Mouse (Mus musculus) monocyte, adult 5-6 weeks (primary cell): ENCODE data around the gene Psmd8. TPM values are rescaled to one million over a fixed set of nuclear protein-coding genes. Genes with fewer than 3 reads are reported as not detected.
"Not testable (repeated sequence)": the region's sequence is repeated elsewhere in the genome, so short reads cannot be mapped to it uniquely, and the experiment has no call there.

Experiments
- ATAC-seq: fragments of 153-309, 156-312 bp; replicated peaks from 2 replicates; pipeline ENCODE4 v1.8.0; 2017; ENCODE audit warnings: mild to moderate bottlenecking; ENCODE audit not compliant: low TSS enrichment, insufficient number of reproducible peaks, severe bottlenecking, poor library complexity, low FRiP score
- total RNA-seq: library from RNA; stranded (forward); fragments of 200-1000, 200-491, 200-594 nt; gene quantifications from 3 replicates; pipeline ENCODE4 v1.2.3, GENCODE M21; 2017

Gene Psmd8
- total RNA-seq, 1 experiment from 2014 or later: 186 TPM

DNA sequence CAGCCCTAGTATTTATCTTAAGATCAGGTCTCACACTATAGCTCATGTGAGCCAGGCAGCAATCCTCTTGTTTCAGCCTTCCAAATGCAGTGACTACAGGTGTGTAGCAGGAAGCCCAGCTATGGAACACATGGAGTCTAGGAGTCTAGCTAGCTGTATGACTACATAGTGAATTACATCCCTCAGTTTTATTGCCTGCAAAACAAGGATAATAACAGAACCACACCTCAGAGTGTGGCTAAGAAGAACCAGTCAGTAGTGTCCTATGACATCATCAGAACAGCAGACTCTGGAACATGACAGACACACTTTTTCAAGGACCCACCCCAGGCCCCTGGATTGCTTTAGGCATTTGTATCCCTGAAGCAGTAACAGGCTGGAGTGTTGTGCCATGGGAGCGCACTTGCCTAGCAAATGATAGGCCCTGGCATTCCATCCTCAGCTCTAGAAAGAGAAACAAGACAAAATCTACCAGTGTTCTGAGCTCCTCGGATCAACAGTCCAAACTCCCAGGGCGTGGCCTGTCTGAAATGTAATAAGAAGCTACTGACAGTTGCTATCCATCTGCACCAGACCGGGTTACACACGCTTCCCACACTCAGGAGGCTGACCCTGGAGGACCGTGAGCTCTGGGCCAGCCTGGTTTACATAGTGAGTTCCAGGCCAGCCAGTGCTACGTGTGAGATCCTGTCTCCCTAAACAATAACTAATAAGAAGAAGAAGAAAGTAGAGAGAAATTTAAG lies 33.7 kb downstream of the Psmd8 start:
- no peak for ATAC-seq

DNA sequence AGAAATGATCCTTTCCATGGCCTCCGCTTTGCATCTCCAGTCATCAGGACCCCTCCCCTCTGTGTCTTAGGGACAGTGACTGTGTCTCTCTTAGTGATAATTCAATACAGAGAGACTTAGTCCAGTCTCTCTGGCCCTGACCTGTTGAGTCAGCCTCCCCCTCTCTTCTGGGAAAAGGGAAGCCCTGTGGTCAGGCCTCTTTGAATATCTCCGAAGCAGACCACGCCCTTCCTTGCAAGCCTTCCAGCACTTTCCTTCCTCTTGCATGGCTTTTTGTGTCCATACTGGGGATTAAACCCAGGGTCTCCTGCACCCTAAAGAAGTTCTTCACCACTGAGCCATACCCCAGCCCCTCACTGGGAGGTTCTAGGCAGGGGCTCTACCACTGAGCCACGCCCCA lies 36.5 kb downstream of the Psmd8 start:
- peak; percentile 63 for ATAC-seq

DNA sequence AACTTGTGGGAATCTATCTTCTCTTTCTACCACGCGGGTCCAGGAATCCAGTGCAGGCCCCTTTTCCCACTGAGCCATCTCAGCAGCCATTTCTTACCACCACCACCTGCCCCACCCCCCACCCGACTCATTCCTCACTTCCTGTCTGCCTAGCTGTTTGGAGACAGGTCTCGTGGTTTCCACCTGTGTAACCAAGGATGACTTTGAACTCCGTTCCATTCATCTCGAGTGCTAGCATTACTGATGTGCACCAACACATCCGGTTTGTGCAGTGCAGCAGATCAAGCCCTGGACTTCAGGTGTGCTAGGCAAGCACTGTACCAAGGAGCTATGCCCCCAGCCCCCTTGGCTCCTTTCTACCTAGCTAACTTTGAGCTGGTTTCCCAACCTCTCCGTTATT lies 39.1 kb downstream of the Psmd8 start:
- no peak for ATAC-seq

DNA sequence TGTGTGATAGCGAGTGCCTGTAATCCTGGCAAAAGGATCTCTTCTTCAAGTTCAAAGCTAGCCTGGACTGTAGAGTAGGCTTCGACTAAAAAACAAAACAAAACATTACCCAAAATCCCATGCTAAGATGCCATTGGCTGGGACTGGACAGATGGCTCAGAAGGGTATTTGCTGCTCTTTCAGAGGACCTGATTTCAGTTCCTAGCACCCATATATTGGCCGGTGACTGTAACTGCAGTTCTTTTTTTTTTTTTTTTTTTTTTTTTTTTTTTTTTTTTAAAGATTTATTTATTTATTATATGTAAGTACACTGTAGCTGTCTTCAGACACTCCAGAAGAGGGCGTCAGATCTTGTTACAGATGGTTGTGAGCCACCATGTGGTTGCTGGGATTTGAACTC lies 41.3 kb downstream of the Psmd8 start:
- ATAC-seq: not testable (repeated sequence)

DNA sequence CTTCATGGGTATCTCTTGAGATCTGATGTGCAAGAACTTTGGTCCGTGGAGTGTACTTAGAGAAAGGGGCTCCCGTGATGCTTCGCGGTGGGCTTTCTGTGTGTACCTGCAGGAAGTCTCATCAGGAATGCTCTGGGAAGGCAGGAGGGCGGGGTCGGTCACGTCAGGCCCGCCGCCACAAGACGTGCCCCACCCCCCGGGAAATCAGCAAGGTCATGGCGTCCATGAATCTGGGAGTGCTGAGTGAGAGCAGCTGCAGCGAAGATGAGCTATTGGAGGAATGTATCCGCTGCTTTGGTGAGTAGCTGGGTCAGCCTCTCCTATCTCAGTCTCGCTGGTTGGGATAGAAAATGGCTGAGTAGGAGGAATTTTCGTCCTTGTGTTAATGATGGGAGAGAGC lies 43.1 kb downstream of the Psmd8 start:
- ATAC-seq: no peak

DNA sequence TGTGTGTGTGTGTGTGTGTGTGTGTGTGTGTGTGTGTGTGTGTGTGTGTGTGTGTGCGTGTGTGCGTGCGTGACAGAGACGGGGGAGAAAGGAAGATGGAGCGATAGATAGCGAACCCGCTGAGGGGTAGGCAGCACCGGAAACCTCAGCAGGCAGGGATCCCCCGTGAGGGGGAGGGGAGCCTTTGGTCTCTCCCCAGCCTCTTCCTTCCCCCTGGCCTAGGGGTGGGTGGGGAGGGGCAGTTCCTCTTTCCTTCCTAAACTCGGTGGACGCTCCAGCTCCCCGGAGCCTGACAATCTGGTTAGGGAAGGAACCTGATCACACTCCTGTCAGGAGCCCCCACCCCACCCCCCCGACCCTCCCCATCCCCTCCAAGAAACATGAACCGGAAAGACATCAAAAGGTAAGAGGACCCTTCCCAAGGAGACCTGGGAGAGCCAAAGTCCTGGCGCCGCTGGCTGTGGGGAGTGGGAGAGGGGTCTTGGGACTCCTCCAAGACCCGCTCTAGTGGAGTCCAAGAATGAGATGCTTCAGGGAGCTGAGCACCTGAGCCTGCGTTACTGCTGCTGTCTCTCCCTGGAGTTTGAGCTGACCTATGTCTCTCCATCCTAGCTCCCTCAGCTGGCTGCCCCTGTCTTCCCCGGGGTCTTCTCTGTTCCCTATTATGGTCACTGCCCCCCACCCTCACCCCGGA lies 45.7 kb downstream of the Psmd8 start, which contains the start of gene Rasgrp4:
Gene Rasgrp4 (plus strand): TSS at position 159 of the 694 bp plus-strand sequence.
- peak; percentile 79 for ATAC-seq

DNA sequence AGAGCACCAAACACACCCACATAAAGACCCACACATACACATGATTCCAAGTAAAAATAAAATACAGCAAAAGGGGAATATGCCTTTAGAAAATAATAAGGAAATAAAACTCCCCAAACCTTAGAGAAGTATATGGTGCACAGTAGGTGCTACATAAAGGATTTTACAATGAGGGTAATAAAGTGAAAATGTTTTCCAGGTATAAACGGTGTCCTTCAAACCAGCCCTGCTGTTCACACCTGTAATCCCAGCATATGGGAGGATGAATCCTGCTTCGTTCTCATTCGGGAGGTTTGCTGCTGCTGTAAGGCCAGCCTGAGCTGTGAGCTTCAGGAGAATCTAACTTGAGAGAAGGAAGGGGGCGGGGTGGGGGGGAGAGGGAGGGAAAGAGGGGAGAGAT lies 46.3 kb downstream of the Psmd8 start:
- ATAC-seq: no peak

DNA sequence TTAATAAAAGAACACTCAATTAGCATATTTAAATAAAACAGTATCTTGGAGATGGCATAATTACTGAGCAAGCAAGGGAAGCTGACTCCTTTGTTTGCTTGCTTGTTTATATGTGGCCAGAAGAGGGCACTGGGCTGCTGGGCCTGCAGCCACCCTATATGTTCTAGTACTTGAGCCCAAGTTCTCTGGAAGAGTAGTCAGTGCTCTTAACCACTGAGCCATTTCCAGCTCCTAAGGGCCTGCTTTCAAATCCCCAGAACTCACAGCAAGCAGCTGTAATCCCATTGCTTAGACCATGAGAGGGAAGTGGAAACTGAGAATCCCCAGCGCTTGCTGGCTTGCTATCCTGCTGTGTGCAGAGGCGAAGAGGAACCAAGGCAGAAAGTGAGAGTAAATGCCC lies 51.8 kb downstream of the Psmd8 start:
- ATAC-seq: no peak

DNA sequence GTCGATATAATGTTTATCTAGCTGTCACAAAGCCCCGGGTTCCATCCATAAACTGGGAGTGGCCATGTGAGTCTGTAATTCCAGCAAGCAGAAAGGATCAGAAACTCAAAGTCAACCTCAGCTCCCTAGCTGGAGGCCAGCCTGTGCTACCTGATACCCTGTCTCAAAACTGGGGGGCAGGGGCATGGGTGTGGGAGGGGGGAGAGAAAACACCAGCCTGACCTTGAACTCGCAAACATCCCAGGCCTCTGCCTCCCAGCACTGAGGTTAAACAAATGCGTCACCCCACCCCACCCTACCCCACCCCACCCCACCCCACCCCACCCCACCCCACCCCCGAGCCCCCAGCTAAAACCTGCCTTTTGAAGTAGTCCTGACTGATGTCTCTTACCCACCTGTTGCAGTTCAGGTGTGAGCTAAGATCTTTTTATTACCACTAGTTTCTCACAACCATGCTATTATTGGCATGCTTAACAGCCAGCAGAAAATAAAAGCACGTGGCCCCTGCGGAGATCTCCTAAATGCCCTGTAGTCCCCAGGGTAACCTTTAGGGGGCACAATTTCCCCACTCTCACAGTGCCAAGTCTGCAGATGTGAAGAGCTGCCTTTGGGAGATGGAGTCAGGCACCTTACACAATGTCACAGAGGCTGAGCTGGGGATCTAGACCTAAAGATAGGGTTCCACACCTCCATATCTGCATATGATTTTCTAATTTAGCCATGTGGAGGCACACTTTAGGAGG lies 54.2 kb downstream of the Psmd8 start:
- ATAC-seq: peak; percentile 84

DNA sequence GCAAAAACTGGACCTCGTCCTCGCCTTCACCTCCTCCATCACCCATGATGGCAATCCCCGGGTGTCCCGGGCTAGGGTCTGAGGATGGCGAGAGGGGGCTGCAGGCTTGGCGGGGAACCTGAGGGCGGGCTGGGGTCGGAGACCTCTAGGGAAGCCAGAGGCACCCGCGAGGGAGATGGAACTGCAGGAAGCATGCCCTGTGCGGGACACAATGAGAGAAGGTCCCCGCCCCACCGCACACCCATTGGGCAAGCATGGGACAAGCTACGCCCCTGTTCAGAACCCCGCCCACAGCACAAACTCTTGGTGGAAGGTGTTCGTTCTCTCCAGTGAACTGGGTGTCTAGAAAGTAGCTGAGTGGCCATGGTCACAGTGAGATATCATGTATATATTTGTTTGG lies 55.5 kb downstream of the Psmd8 start, which contains the start of gene Ryr1:
Gene Ryr1 (minus strand): TSS at position 210 of the 400 bp plus-strand sequence.
- peak; percentile 72 for ATAC-seq

Other genes with a start within 250 kb of the Psmd8 start
- 25.4 to 66.0 TPM (median 36.9 TPM) in 3 replicates for gene Actn4, start 218.4 kb downstream of the Psmd8 start, total RNA-seq
- gene Eif3k, start 198.8 kb downstream of the Psmd8 start, total RNA-seq: 285 to 328 TPM (median 291 TPM) in 3 replicates
- 31.9 to 70.2 TPM (median 54.1 TPM) in 3 replicates for gene Map4k1, start 198.7 kb downstream of the Psmd8 start, total RNA-seq
- gene Ryr1, start 55.5 kb downstream of the Psmd8 start, total RNA-seq: 2.3 to 3.1 TPM (median 2.3 TPM) in 3 replicates
- 37.9 to 82.9 TPM (median 41.3 TPM) in 3 replicates for gene Rasgrp4, start 45.9 kb downstream of the Psmd8 start, total RNA-seq
- 28.7 to 32.4 TPM (median 29.1 TPM) in 3 replicates for gene Fam98c, start 24.5 kb downstream of the Psmd8 start, total RNA-seq
- gene Ggn, start 10.5 kb downstream of the Psmd8 start, total RNA-seq: 0.32 to 0.39 TPM in 2 of 3 replicates, not detected in the other
- gene Spred3, start 10.3 kb downstream of the Psmd8 start, total RNA-seq: 0.78 to 0.95 TPM in 2 of 3 replicates, not detected in the other
- gene Catsperg1, start 33.3 kb upstream of the Psmd8 start, total RNA-seq: 0.85 to 1.6 TPM in 2 of 3 replicates, not detected in the other
- gene Kcnk6, start 51.8 kb upstream of the Psmd8 start, total RNA-seq: 3.1 to 8.5 TPM (median 7.3 TPM) in 3 replicates
- gene Yif1b, start 57.6 kb upstream of the Psmd8 start, total RNA-seq: 3.8 to 11.1 TPM (median 9.8 TPM) in 3 replicates
- 0.29 to 3.4 TPM in 2 of 3 replicates, not detected in the other for gene 2200002D01Rik, start 67.8 kb upstream of the Psmd8 start, total RNA-seq
- gene Spint2, start 101.2 kb upstream of the Psmd8 start, total RNA-seq: 2.6 to 4.4 TPM (median 4.2 TPM) in 3 replicates
- not detected in 3 replicates for gene Ppp1r14a, start 108.6 kb upstream of the Psmd8 start, total RNA-seq
- not detected in 3 replicates for gene Dpf1, start 123.2 kb upstream of the Psmd8 start, total RNA-seq